Mouse (Mus musculus) cerebellum, adult 2 months (tissue): Measurements from ENCODE around the gene Aldh3a2.
A peak's percentile ranks its signal among the peaks of the same experiment; 100 is the strongest.

Experiments
- CTCF ChIP-seq: fragments of 200-500 bp; IDR thresholded peaks from 2 replicates; pipeline ENCODE4 v1.5.1; 2011; ENCODE audit warnings: low read depth, mild to moderate bottlenecking, control low read depth, low read length, moderate library complexity, borderline replicate concordance; ENCODE audit not compliant: insufficient read depth
- POLR2A ChIP-seq: fragments of 200-500 bp; IDR thresholded peaks from 2 replicates; pipeline ENCODE4 v1.6.1; 2011; ENCODE audit warnings: low read length, control low read depth, borderline replicate concordance; ENCODE audit not compliant: insufficient read depth

DNA sequence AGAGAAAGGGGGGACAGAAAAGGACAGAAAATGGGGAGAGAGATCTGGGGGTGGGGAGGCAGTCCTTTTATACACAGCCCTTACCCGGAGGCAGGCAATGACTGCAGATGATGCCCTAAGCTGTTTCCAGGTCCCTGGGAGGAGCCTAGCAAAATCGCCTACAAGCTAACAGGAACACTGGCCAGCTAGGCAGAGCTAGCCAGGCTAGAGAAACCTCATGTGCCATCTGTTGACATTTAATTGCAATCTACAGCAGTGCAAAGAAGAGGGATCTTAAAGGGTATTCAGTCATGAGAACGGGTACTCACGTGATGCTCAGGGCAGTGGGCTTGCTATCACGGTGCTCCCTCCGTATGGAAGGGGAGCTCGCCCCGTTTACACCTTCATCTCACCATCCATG is 39.4 kb downstream of the Aldh3a2 start:
- TF ChIP-seq CTCF (no peak), POLR2A (peak; percentile 57; the same call in 1 of the 2 replicates)
